Mouse (Mus musculus) liver, embryonic 13.5 days (tissue): ENCODE measurements around the gene Prex1. TPM values are rescaled to one million over a fixed set of nuclear protein-coding genes. Genes with fewer than 3 reads are reported as not detected.

Source experiments
- ATAC-seq: fragments of 200-750 bp; cut with Nextera tagmentation; 2 replicates; pipeline ENCODE4 v1.8.0; 2017; ENCODE audit warnings: low read depth, mild to moderate bottlenecking, moderate number of reproducible peaks, moderate library complexity
- DNase-seq: peaks from one replicate; pipeline ENCODE4 v3.0.0; 2022
- H3K27ac ChIP-seq: fragments of 300-500 bp; sonication (generic); 2 replicates; pipeline ENCODE4 v1.5.1; 2015; ENCODE audit warnings: moderate library complexity, mild to moderate bottlenecking, inconsistent platforms
- H3K27me3 ChIP-seq: fragments of 300-500 bp; sonication (generic); 2 replicates; pipeline ENCODE4 v1.6.1; 2015; ENCODE audit warnings: mild to moderate bottlenecking, inconsistent platforms
- H3K36me3 ChIP-seq: fragments of 300-500 bp; sonication (generic); 2 replicates; pipeline ENCODE4 v1.6.1; 2015; ENCODE audit warnings: mild to moderate bottlenecking, inconsistent platforms
- H3K4me1 ChIP-seq: fragments of 300-500 bp; sonication (generic); replicated peaks from 2 replicates; pipeline ENCODE4 v1.6.1; 2015; ENCODE audit warnings: inconsistent platforms
- H3K4me2 ChIP-seq: fragments of 300-500 bp; sonication (generic); 2 replicates; pipeline ENCODE4 v1.6.1; 2015; ENCODE audit warnings: inconsistent platforms, mild to moderate bottlenecking, moderate library complexity
- H3K4me3 ChIP-seq: fragments of 300-500 bp; sonication (generic); replicated peaks from 2 replicates; pipeline ENCODE4 v1.5.1; 2015; ENCODE audit warnings: mild to moderate bottlenecking, inconsistent platforms
- H3K9ac ChIP-seq: fragments of 300-500 bp; sonication (generic); 2 replicates; pipeline ENCODE4 v1.6.1; 2015; ENCODE audit warnings: mild to moderate bottlenecking, inconsistent platforms
- H3K9me3 ChIP-seq: fragments of 300-500 bp; sonication (generic); replicated peaks from 2 replicates; pipeline ENCODE4 v1.6.1; 2016; ENCODE audit warnings: inconsistent platforms
- WGBS: fragments of 180-500 bp; shearing (Covaris S2); methylation state at CpG from one replicate; pipeline ENCODE4 v1.1.7; 2015; ENCODE audit not compliant: insufficient replicate concordance; 5-methylcytosine and 5-hydroxymethylcytosine counted together
- polyA plus RNA-seq: library from polyadenylated mRNA; unstranded; fragments of >200 nt; fragmentation: Nextera tagmentation; extraction: Ambion mirVana; gene quantifications from 2 replicates; pipeline ENCODE4 v1.2.1, GENCODE M21; 2015

The Prex1 gene
- polyA plus RNA-seq, 1 experiment from 2014 or later, result 9.1 TPM

- H3K9ac ChIP-seq, result peak overlapping the region; percentile 80
- peak overlapping the region; percentile 63 for H3K4me3 ChIP-seq
- peaks cover 99% of the 10 kb centered on the region for H3K4me1 ChIP-seq
- peak; percentile 86 for ATAC-seq
- peak overlapping the region; percentile 82 for H3K4me2 ChIP-seq
- no peaks in the 10 kb centered on the region for H3K27me3 ChIP-seq
- WGBS, result 21% methylated on average over 3 of the region's 3 CpGs
- H3K9me3 ChIP-seq, result 0 out of 2 replicates have a peak, but pooled peaks cover 4% of the 10 kb centered on the region
- H3K27ac ChIP-seq, result peak overlapping the region; percentile 98
- DNase-seq, result peak; percentile 87
- peaks cover 24% of the 10 kb centered on the region for H3K36me3 ChIP-seq
Observed at GRCm38 (mm10) chr2:166703491-166703890, 10.1 kb downstream of the Prex1 start.

GRCm38 (mm10) chr2:166702113-166702445 lies 11.6 kb downstream of the Prex1 start:
- Histone ChIP-seq H3K27me3 (no peaks in the 10 kb centered on the region), H3K9me3 (0 out of 2 replicates have a peak, but pooled peaks cover 4% of the 10 kb centered on the region), H3K9ac (peak overlapping the region; percentile 80), H3K27ac (peak overlapping the region; percentile 98), H3K4me3 (peak overlapping the region; percentile 63), H3K36me3 (peaks cover 24% of the 10 kb centered on the region), H3K4me1 (peaks cover 98% of the 10 kb centered on the region), H3K4me2 (peak overlapping the region; percentile 82)
- DNase-seq (no peak), ATAC-seq (no peak)
- 98% methylated on average over 2 of the region's 2 CpGs for WGBS

GRCm38 (mm10) chr2:166701248-166702112 lies 12.2 kb downstream of the Prex1 start:
- H3K9ac ChIP-seq, result peak overlapping the region; percentile 80
- peak overlapping the region; percentile 98 for H3K27ac ChIP-seq
- DNase-seq (no peak), ATAC-seq (no peak)
- 0 out of 2 replicates have a peak, but pooled peaks cover 4% of the 10 kb centered on the region for H3K9me3 ChIP-seq
- H3K4me1 ChIP-seq, result peaks cover 95% of the 10 kb centered on the region
- H3K4me3 ChIP-seq, result peak overlapping the region; percentile 63
- 46% methylated on average over 23 of the region's 23 CpGs for WGBS
- peaks cover 24% of the 10 kb centered on the region for H3K36me3 ChIP-seq
- H3K27me3 ChIP-seq, result no peaks in the 10 kb centered on the region
- peak overlapping the region; percentile 82 for H3K4me2 ChIP-seq

- Histone ChIP-seq H3K27me3 (no peaks in the 10 kb centered on the region), H3K4me1 (peaks cover 94% of the 10 kb centered on the region), H3K4me2 (peak overlapping the region; percentile 82), H3K9me3 (0 out of 2 replicates have a peak, but pooled peaks cover 4% of the 10 kb centered on the region), H3K4me3 (no peak overlapping the region), H3K27ac (peak overlapping the region; percentile 51), H3K36me3 (peaks cover 23% of the 10 kb centered on the region), H3K9ac (0 out of 2 replicates have a peak overlapping the region, but pooled peaks have one; percentile 30)
- 81% methylated on average over 13 of the region's 13 CpGs for WGBS
- DNase-seq (no peak), ATAC-seq (no peak)
Observed at GRCm38 (mm10) chr2:166700732-166701131, 12.9 kb downstream of the Prex1 start.

- Histone ChIP-seq H3K36me3 (peaks cover 19% of the 10 kb centered on the region), H3K4me2 (peak overlapping the region; percentile 82; the same call in 1 of the 2 replicates), H3K9me3 (peaks cover 5% of the 10 kb centered on the region; the same call in 1 of the 2 replicates), H3K4me1 (peaks cover 91% of the 10 kb centered on the region), H3K27ac (peak overlapping the region; percentile 51), H3K4me3 (no peak overlapping the region), H3K9ac (peak overlapping the region; percentile 23; the same call in 1 of the 2 replicates), H3K27me3 (no peaks in the 10 kb centered on the region)
- WGBS, result 54% methylated on average over 8 of the region's 8 CpGs
- DNase-seq, result no peak
- no peak for ATAC-seq
Observed at GRCm38 (mm10) chr2:166700116-166700515, 13.5 kb downstream of the Prex1 start.

- Histone ChIP-seq H3K4me1 (peaks cover 91% of the 10 kb centered on the region), H3K27me3 (no peaks in the 10 kb centered on the region), H3K9ac (no peak overlapping the region), H3K36me3 (peaks cover 19% of the 10 kb centered on the region), H3K4me2 (peak overlapping the region; percentile 3; the same call in 1 of the 2 replicates), H3K4me3 (no peak overlapping the region), H3K9me3 (peaks cover 7% of the 10 kb centered on the region; the same call in 1 of the 2 replicates), H3K27ac (peak overlapping the region; percentile 35; the same call in 1 of the 2 replicates)
- ATAC-seq, result no peak
- WGBS, result 61% methylated on average over 5 of the region's 5 CpGs
- DNase-seq, result no peak
Observed at GRCm38 (mm10) chr2:166699552-166699951, 14.1 kb downstream of the Prex1 start.

GRCm38 (mm10) chr2:166694616-166695015 lies 19.0 kb downstream of the Prex1 start:
- peak overlapping the region; percentile 47; the same call in 1 of the 2 replicates for H3K27ac ChIP-seq
- H3K4me1 ChIP-seq, result peaks cover 62% of the 10 kb centered on the region
- no peak overlapping the region for H3K4me2 ChIP-seq
- H3K9ac ChIP-seq, result no peak overlapping the region
- ATAC-seq, result peak; percentile 74
- H3K36me3 ChIP-seq, result peaks cover 15% of the 10 kb centered on the region
- H3K9me3 ChIP-seq, result peaks cover 13% of the 10 kb centered on the region; the same call in 1 of the 2 replicates
- no peak overlapping the region for H3K4me3 ChIP-seq
- peak; percentile 62 for DNase-seq
- WGBS, result 77% methylated on average over 2 of the region's 2 CpGs
- no peaks in the 10 kb centered on the region for H3K27me3 ChIP-seq

GRCm38 (mm10) chr2:166693394-166693793 lies 20.2 kb downstream of the Prex1 start:
- Histone ChIP-seq H3K27ac (0 out of 2 replicates have a peak overlapping the region, but pooled peaks have one; percentile 21), H3K4me2 (no peak overlapping the region), H3K27me3 (no peaks in the 10 kb centered on the region; the same call in 1 of the 2 replicates), H3K9ac (no peak overlapping the region), H3K4me1 (peaks cover 49% of the 10 kb centered on the region), H3K36me3 (peaks cover 15% of the 10 kb centered on the region), H3K9me3 (peaks cover 13% of the 10 kb centered on the region; the same call in 1 of the 2 replicates), H3K4me3 (no peak overlapping the region)
- ATAC-seq (no peak), DNase-seq (no peak)
- WGBS, result 71% methylated on average over 4 of the region's 4 CpGs

GRCm38 (mm10) chr2:166691602-166692509 lies 21.8 kb downstream of the Prex1 start:
- Histone ChIP-seq H3K27ac (no peak overlapping the region), H3K27me3 (no peaks in the 10 kb centered on the region; the same call in 1 of the 2 replicates), H3K36me3 (peaks cover 15% of the 10 kb centered on the region), H3K9me3 (peaks cover 13% of the 10 kb centered on the region; the same call in 1 of the 2 replicates), H3K4me3 (no peak overlapping the region), H3K9ac (no peak overlapping the region), H3K4me2 (no peak overlapping the region), H3K4me1 (peaks cover 49% of the 10 kb centered on the region)
- DNase-seq (no peak), ATAC-seq (no peak)
- WGBS, result 80% methylated on average over 23 of the region's 23 CpGs

GRCm38 (mm10) chr2:166686917-166687316 lies 26.7 kb downstream of the Prex1 start:
- ATAC-seq (no peak), DNase-seq (no peak)
- H3K4me2 ChIP-seq, result no peak overlapping the region
- peaks cover 40% of the 10 kb centered on the region for H3K4me1 ChIP-seq
- no peak overlapping the region for H3K27ac ChIP-seq
- 42% methylated on average over 6 of the region's 6 CpGs for WGBS
- H3K9ac ChIP-seq, result no peak overlapping the region
- H3K4me3 ChIP-seq, result no peak overlapping the region
- H3K36me3 ChIP-seq, result no peaks in the 10 kb centered on the region
- peaks cover 5% of the 10 kb centered on the region; the same call in 1 of the 2 replicates for H3K27me3 ChIP-seq
- no peaks in the 10 kb centered on the region for H3K9me3 ChIP-seq
